Mouse (Mus musculus) hindbrain, embryonic 16.5 days (tissue): ENCODE measurements around the gene Fkbp10. TPM values are rescaled to one million over a fixed set of nuclear protein-coding genes. Genes with fewer than 3 reads are reported as not detected.

ENCODE experiments used
- ATAC-seq: fragments of 200-750 bp; cut with Nextera tagmentation; 2 replicates; pipeline ENCODE4 v1.8.0; 2017; ENCODE audit warnings: moderate TSS enrichment, moderate library complexity
- H3K27ac ChIP-seq: fragments of 300-500 bp; sonication (generic); 2 replicates; pipeline ENCODE4 v1.5.1; 2014; ENCODE audit warnings: low read depth, mild to moderate bottlenecking, control low read depth, low read length, moderate library complexity
- H3K27me3 ChIP-seq: fragments of 300-500 bp; sonication (generic); replicated peaks from 2 replicates; pipeline ENCODE4 v1.6.1; 2014; ENCODE audit warnings: low read length; ENCODE audit not compliant: control insufficient read depth, insufficient read depth
- H3K36me3 ChIP-seq: fragments of 300-500 bp; sonication (generic); 2 replicates; pipeline ENCODE4 v1.6.1; 2014; ENCODE audit warnings: mild to moderate bottlenecking, low read length, moderate library complexity, mixed read lengths; ENCODE audit not compliant: control insufficient read depth, insufficient read depth
- H3K4me1 ChIP-seq: fragments of 300-500 bp; sonication (generic); 2 replicates; pipeline ENCODE4 v1.6.1; 2014; ENCODE audit warnings: low read depth, low read length; ENCODE audit not compliant: control insufficient read depth, insufficient read depth
- H3K4me2 ChIP-seq: fragments of 300-500 bp; sonication (generic); 2 replicates; pipeline ENCODE4 v1.6.1; 2014; ENCODE audit warnings: mild to moderate bottlenecking, low read length, control low read depth, moderate library complexity
- H3K4me3 ChIP-seq: fragments of 300-500 bp; sonication (generic); 2 replicates; pipeline ENCODE4 v1.5.1; 2014; ENCODE audit warnings: mild to moderate bottlenecking, low read length, control low read depth, moderate library complexity
- H3K9ac ChIP-seq: fragments of 300-500 bp; sonication (generic); 2 replicates; pipeline ENCODE4 v1.6.1; 2014; ENCODE audit warnings: low read depth, mild to moderate bottlenecking, control low read depth, low read length, moderate library complexity
- H3K9me3 ChIP-seq: fragments of 300-500 bp; sonication (generic); 2 replicates; pipeline ENCODE4 v1.6.1; 2014; ENCODE audit warnings: mild to moderate bottlenecking, low read length, moderate library complexity; ENCODE audit not compliant: control insufficient read depth
- WGBS: fragments of 180-500 bp; shearing (Covaris S2); extraction: QIAGEN DNeasy Blood & Tissue Kit; methylation state at CpG from one replicate; pipeline ENCODE4 v1.1.7; 2014; 5-methylcytosine and 5-hydroxymethylcytosine counted together
- polyA plus RNA-seq: library from polyadenylated mRNA; unstranded; fragments of >200 nt; fragmentation: Nextera tagmentation; extraction: Ambion mirVana; gene quantifications from 2 replicates; pipeline ENCODE4 v1.2.1, GENCODE M21; 2015

Gene Fkbp10
- 29.2 and 33.1 TPM in 2 replicates for polyA plus RNA-seq

DNA sequence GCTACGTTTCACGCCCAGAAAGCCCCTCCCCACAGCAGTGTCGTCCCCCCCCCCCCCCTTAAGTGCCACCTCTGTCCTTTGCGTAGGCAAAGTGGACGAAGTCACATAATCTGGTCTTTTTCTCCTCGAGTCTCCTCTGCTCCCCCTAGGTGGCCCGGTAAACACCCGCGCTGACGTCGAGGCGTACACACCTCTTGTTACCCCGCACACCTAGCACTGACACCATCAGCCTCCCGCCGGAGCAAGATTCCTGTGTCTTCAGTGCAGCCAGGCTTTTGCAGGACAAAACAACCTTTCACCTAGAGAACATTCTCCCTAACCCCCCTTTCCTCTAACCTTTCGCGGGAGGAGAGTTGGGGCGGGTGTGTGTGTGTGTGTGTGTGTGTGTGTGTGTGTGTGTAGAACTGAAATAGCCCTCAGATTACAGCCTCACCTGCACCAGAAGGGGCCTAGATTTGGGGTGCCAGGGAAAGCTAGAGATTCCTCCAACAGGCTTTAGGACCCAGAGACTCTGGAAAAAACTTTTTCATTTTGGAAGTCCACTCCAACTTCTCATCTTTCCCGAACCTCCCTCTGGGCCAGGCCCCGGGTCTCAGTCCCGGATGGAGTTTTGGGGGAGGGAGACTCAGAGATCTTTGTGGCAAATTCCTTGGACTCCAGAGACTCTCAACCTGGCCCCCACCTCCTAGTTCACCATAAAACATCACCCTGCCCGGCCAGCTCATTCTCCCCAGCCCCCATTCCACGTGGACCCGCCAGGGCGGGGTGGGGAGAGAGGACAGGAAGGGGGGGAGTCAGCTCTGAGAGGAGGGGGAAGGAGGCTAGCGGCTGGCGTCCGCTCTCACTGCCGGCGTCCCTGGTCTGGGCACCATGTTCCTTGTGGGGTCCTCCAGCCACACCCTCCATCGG lies at the start of gene Fkbp10:
Gene Fkbp10, plus strand, starts transcription at position 784 of the 909 bp plus-strand sequence.
- no peaks in the 10 kb centered on the region for H3K9me3 ChIP-seq
- peak; percentile 59; the same call in 1 of the 2 replicates for ATAC-seq
- no peaks in the 10 kb centered on the region for H3K36me3 ChIP-seq
- H3K27ac ChIP-seq: peak within 1 kb of the TSS; percentile 83
- 2% methylated on average over 29 of the region's 31 CpGs for WGBS
- H3K4me2 ChIP-seq: peak within 1 kb of the TSS; percentile 61
- peak within 1 kb of the TSS; percentile 68 for H3K4me3 ChIP-seq
- H3K4me1 ChIP-seq: peaks cover 16% of the 10 kb centered on the region
- peaks cover 9% of the 10 kb centered on the region for H3K27me3 ChIP-seq
- H3K9ac ChIP-seq: peak within 1 kb of the TSS; percentile 81

DNA sequence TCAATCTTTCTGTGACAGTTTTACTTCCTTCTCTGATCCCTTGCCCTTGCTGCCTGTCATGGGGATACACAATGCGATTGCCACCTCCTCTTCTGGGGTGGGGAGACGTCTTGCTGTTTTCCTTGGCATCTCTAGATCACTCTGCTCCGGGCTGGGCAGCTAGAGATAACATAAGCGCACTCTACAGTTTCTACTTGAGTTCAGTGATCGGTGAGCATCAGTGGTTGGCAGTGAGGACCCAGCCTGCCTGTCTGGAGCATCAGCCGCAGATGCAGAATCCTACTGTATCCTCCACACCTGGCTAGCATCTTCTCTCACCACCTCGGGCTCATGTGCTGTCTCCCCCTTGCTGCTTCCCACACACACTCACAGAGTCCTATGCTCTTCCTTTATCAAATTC lies 46.4 kb upstream of the Fkbp10 start:
- WGBS: 76% methylated on average over 7 of the region's 7 CpGs
- H3K27me3 ChIP-seq: no peaks in the 10 kb centered on the region

DNA sequence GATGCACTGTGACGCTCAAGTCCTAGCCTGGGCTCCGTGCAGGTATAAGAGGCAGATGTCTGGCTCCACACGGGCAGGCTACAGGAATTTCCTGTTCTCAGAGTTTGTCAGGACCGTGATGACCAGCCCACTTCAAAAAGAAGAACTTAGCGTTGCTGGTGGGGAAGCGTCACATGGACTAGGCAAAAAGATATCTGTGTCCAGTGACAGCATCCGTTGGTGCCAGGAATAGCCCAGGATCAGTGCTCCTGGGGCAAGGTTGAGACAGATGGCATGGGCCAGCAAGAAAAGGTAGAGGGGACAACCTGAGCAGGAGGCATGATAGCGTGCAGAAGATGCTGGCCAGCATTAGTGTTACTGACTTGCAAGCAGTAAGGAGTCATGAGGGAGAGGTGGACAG lies 45.7 kb upstream of the Fkbp10 start:
- Histone ChIP-seq H3K27me3 (no peaks in the 10 kb centered on the region), H3K36me3 (peaks cover 17% of the 10 kb centered on the region), H3K9ac (no peak overlapping the region), H3K4me3 (no peak overlapping the region), H3K9me3 (no peaks in the 10 kb centered on the region), H3K27ac (no peak overlapping the region), H3K4me2 (no peak overlapping the region), H3K4me1 (no peaks in the 10 kb centered on the region)
- no peak for ATAC-seq
- WGBS: 84% methylated on average over 8 of the region's 8 CpGs

More for the DNA sequence above, 46.4 kb upstream of the Fkbp10 start:
- no peak overlapping the region for H3K4me2 ChIP-seq
- H3K9me3 ChIP-seq: no peaks in the 10 kb centered on the region
- no peak for ATAC-seq
- peaks cover 14% of the 10 kb centered on the region for H3K36me3 ChIP-seq
- no peak overlapping the region for H3K27ac ChIP-seq
- H3K9ac ChIP-seq: no peak overlapping the region
- H3K4me3 ChIP-seq: no peak overlapping the region
- no peaks in the 10 kb centered on the region for H3K4me1 ChIP-seq

GRCm38 (mm10) chr11:100371981-100372558 lies 43.4 kb upstream of the Fkbp10 start:
- H3K36me3 ChIP-seq: peaks cover 34% of the 10 kb centered on the region
- H3K9ac ChIP-seq: no peak overlapping the region
- H3K9me3 ChIP-seq: no peaks in the 10 kb centered on the region
- WGBS: 62% methylated on average over 8 of the region's 8 CpGs
- no peak for ATAC-seq
- H3K4me2 ChIP-seq: no peak overlapping the region
- H3K4me3 ChIP-seq: no peak overlapping the region
- no peak overlapping the region for H3K27ac ChIP-seq
- H3K27me3 ChIP-seq: no peaks in the 10 kb centered on the region
- H3K4me1 ChIP-seq: no peaks in the 10 kb centered on the region

GRCm38 (mm10) chr11:100375127-100375526 lies 40.4 kb upstream of the Fkbp10 start:
- Histone ChIP-seq H3K9me3 (no peaks in the 10 kb centered on the region), H3K9ac (no peak overlapping the region), H3K4me3 (no peak overlapping the region), H3K27me3 (no peaks in the 10 kb centered on the region), H3K4me1 (no peaks in the 10 kb centered on the region), H3K27ac (no peak overlapping the region), H3K4me2 (no peak overlapping the region), H3K36me3 (peaks cover 49% of the 10 kb centered on the region)
- WGBS: 92% methylated on average over 9 of the region's 9 CpGs
- no peak for ATAC-seq

GRCm38 (mm10) chr11:100376005-100376404 lies 39.5 kb upstream of the Fkbp10 start:
- Histone ChIP-seq H3K27ac (no peak overlapping the region), H3K9ac (no peak overlapping the region), H3K36me3 (peaks cover 47% of the 10 kb centered on the region), H3K9me3 (no peaks in the 10 kb centered on the region), H3K27me3 (no peaks in the 10 kb centered on the region), H3K4me1 (no peaks in the 10 kb centered on the region), H3K4me2 (no peak overlapping the region), H3K4me3 (no peak overlapping the region)
- no peak for ATAC-seq
- WGBS: 64% methylated on average over 4 of the region's 4 CpGs

GRCm38 (mm10) chr11:100376746-100377389 lies 38.6 kb upstream of the Fkbp10 start:
- 92% methylated on average over 21 of the region's 21 CpGs for WGBS
- no peak overlapping the region for H3K9ac ChIP-seq
- H3K27ac ChIP-seq: no peak overlapping the region
- H3K4me3 ChIP-seq: no peak overlapping the region
- H3K36me3 ChIP-seq: peaks cover 52% of the 10 kb centered on the region
- H3K4me1 ChIP-seq: no peaks in the 10 kb centered on the region
- no peak overlapping the region for H3K4me2 ChIP-seq
- no peak for ATAC-seq
- H3K27me3 ChIP-seq: no peaks in the 10 kb centered on the region
- no peaks in the 10 kb centered on the region for H3K9me3 ChIP-seq

GRCm38 (mm10) chr11:100377989-100378388 lies 37.5 kb upstream of the Fkbp10 start:
- Histone ChIP-seq H3K4me2 (no peak overlapping the region), H3K36me3 (peaks cover 59% of the 10 kb centered on the region), H3K9ac (no peak overlapping the region), H3K9me3 (no peaks in the 10 kb centered on the region), H3K27ac (no peak overlapping the region), H3K27me3 (no peaks in the 10 kb centered on the region), H3K4me1 (no peaks in the 10 kb centered on the region), H3K4me3 (no peak overlapping the region)
- WGBS: 93% methylated on average over 14 of the region's 14 CpGs
- no peak for ATAC-seq

DNA sequence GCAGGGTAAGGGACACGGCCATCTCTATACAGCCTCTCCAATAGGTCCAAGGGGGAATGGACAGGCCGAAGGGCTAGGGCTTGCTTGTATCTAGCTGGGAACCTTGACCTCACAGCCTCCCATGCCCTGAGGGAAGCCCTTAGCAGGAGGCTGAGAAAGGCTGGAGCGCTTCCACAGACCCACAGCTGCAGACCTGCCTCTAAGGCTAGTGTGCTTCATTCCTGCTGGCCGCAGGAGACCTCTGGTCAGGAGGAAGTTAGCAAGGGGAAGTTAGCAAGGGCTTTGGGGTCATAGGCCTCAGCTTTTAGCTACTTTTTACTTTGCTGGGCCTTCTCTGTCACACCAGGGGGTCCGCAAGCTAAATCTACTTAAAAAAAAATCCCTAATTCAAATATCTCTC lies 37.1 kb upstream of the Fkbp10 start:
- 92% methylated on average over 5 of the region's 5 CpGs for WGBS
- no peak overlapping the region for H3K27ac ChIP-seq
- no peak overlapping the region for H3K4me2 ChIP-seq
- H3K4me3 ChIP-seq: no peak overlapping the region
- H3K36me3 ChIP-seq: peaks cover 61% of the 10 kb centered on the region
- no peak overlapping the region for H3K9ac ChIP-seq
- H3K9me3 ChIP-seq: no peaks in the 10 kb centered on the region
- H3K4me1 ChIP-seq: no peaks in the 10 kb centered on the region
- no peaks in the 10 kb centered on the region for H3K27me3 ChIP-seq
- no peak for ATAC-seq
